Mouse (Mus musculus) ES-Bruce4 (cell line): Measurements from ENCODE around the gene Wfdc9.

Experiments
- CTCF ChIP-seq: IDR thresholded peaks from one replicate; pipeline ENCODE4 v1.8.1; 2011; ENCODE audit warnings: low read depth, low read length
- EP300 ChIP-seq: IDR thresholded peaks from 2 replicates; pipeline ENCODE4 v1.6.1; 2011; ENCODE audit warnings: low read depth, low read length; ENCODE audit not compliant: insufficient read depth
- POLR2A ChIP-seq: IDR thresholded peaks from one replicate; pipeline ENCODE4 v1.8.1; 2011; ENCODE audit warnings: low read length; ENCODE audit not compliant: insufficient read depth

GRCm38 (mm10) chr2:164641881-164642673, 14.3 kb downstream of the Wfdc9 start:
- TF ChIP-seq POLR2A (no peak), CTCF (no peak), EP300 (no peak)
